Mouse (Mus musculus) adrenal gland, postnatal 36 days (tissue): Measurements from ENCODE around the gene Cdkal1. TPM values are rescaled to one million over a fixed set of nuclear protein-coding genes. Genes with fewer than 3 reads are reported as not detected.

Experiments
- DNase-seq, 2 experiments: peaks; one replicate each; pipeline ENCODE4 v3.0.0; 2021; ENCODE audit warnings: mixed read lengths in 1 of 2
- total RNA-seq, 2 experiments: library from RNA; stranded (reverse); gene quantifications; 2 replicates each; pipeline ENCODE4 v1.2.3; 2021

The Cdkal1 gene
- total RNA-seq, 2 experiments from 2014 or later, result 23.8 to 24.4 TPM

DNA sequence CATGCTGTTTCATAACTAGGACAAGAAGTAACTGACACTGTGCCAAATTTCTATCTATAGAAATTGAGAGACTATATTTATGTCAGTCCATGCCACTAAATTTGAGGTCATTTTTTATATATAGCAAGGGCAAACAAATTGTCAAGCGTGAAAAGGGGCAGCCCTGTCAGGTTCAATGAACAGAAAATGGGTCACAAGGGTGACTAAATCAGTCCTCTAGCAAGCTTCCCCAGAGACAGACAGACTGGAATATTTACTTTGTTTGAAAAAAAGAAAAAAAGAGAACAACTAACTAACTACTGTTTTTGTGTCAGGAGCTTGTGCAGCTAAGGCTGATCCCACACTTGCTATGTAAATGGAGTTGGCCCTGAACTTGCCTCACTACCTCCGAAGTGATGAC is 355.7 kb downstream of the Cdkal1 start:
- no peak for DNase-seq

GRCm38 (mm10) chr13:29497286-29497685 is 358.2 kb downstream of the Cdkal1 start:
- DNase-seq, result no peak

GRCm38 (mm10) chr13:29490341-29490740 is 365.1 kb downstream of the Cdkal1 start:
- DNase-seq, result no peak

DNA sequence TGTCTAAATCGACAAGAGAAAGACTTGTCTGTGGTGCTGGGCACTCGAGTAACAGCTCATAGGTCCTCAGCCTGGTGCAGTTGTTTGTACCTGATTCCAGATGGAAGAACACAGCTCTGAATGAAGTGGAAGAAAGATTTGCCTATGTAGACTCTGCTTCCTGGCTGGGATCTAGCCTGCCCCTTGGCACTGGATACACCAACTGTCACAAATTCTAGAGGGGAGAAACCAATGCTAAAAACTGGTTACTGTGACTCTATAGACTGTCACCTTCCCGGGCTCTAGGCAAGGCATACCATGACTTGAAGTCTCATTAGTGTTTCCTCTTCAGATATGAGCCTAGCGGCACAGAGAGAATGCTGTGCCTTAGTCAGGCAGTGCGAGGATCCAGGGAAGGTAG is 366.0 kb downstream of the Cdkal1 start:
- no peak for DNase-seq

DNA sequence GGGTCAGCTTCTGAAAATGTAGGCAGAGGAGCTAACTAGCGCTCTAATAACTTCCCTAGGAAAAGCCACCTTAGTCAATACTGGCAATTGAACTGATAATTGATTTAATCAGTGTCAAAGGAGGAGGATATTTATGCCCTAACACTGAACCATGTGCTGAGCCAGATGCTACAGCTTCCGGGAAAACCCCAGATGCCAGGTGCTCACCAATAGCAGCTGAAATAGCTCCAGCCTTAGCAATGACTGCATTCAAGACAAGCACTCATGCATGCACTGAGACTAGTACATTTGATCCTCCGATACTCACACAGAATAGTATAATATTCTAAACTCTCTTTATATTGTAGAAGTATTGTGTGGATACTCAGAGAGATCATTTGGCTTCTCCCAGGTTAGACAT is 368.8 kb downstream of the Cdkal1 start:
- DNase-seq, result no peak

DNA sequence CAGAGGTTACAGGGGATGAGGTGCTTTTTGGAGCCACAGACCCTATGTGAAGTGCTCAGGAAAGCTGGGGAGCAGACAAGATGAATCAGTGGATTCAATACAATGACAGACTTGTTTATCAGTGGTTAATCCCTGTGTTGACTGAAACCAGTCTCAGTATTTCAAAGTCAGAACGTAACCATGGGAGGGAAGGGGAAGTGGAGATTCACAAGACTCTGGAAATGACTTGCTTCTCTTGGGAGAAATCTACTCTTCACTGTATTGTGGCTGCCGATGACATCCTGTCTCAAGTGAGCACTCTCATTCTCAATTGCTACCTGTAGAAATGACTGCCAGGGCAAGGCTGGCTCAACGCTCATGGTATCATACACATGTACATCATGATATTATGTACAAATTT is 371.5 kb downstream of the Cdkal1 start:
- no peak for DNase-seq

- no peak for DNase-seq
These were observed 373.2 kb downstream of the Cdkal1 start for GRCm38 (mm10) chr13:29482147-29482863.

GRCm38 (mm10) chr13:29476421-29476820 is 379.1 kb downstream of the Cdkal1 start:
- no peak for DNase-seq

- DNase-seq, result no peak
These were observed 381.2 kb downstream of the Cdkal1 start for GRCm38 (mm10) chr13:29474301-29474700.

DNA sequence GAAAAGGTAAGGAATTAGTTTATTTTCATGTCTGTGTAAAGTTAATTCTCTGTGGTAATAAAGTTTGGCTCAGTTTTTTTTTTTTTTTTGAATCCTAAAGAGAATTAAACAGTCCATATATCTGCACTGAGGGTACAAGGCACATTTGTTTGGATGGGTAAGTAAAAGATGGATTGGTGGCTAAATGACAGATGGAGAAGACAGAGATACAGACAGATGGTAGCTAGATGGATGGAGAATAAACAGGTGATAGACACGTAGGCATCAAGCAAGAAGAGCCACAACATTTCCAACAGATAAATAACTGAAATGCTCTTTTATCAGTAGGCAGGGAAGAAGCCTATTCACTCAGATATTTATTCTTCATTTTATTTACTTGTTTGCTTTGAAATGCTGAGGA is 381.7 kb downstream of the Cdkal1 start:
- no peak for DNase-seq

- DNase-seq, result no peak
These were observed 393.2 kb downstream of the Cdkal1 start for GRCm38 (mm10) chr13:29462271-29462670.

DNA sequence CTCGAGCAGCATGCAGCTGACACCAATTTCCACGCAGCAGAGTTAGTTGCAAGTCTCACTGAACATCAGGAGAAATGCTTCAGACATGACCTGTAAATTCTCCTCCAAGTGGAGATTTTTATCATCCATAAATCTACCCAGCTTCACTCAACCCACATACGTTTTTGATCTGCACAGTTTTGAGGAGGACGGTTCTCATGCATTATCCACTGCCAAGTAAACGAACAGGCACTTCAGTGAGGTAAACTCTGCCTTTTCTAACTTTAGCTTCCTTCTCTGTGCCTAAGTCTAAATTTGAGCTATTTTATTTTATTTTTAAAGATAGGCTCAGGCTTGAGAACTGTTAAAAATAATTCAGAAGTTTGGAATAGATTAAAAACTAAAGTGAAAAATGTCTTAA is 394.7 kb downstream of the Cdkal1 start:
- DNase-seq, result no peak

- DNase-seq, result no peak
These were observed 397.1 kb downstream of the Cdkal1 start for GRCm38 (mm10) chr13:29458385-29458784.

- no peak for DNase-seq
These were observed 418.4 kb downstream of the Cdkal1 start for GRCm38 (mm10) chr13:29437067-29437466.

DNA sequence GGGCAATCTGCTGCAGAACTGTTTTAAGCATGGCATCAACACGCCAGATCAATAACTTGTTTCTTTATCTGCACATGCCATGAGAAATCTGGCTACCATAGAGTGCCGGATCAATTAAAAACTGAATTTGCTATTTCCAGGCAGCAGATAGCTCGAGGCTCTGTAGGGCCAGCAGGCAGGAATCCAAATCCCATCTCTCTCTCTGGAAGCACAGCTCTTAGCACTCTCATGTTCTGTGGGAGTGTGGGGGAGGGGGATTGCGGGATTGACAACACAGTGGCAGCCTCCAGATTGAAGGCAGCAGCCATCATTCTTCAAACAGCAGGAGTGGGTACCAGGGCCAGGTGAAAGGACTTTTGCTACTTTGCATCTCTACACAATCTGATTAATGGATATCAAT is 420.7 kb downstream of the Cdkal1 start:
- DNase-seq, result no peak

DNA sequence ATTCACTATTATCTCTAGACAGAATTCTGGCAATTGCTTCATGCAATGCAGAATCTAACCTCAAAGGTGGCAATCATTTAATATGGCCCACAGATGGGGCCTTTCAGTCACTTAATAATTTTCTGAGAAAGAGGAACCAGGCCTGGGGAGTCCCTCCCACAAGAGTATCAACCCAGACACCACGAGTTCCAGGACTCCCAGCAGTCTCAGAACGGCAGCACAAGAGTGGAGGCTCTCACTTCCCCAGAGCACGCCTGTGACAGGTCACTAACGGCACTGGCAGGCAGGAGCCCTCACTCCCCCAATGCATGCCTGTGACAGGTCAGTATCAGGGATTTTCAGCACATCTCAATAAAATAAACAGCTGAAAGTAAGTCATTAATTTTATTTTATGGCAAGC is 424.6 kb downstream of the Cdkal1 start:
- no peak for DNase-seq

- DNase-seq, result no peak
These were observed 425.6 kb downstream of the Cdkal1 start for GRCm38 (mm10) chr13:29429877-29430276.

- DNase-seq, result no peak
These were observed 426.3 kb downstream of the Cdkal1 start for GRCm38 (mm10) chr13:29429196-29429595.

- no peak for DNase-seq
These were observed 438.9 kb downstream of the Cdkal1 start for GRCm38 (mm10) chr13:29416450-29417136.

- no peak for DNase-seq
These were observed 439.5 kb downstream of the Cdkal1 start for GRCm38 (mm10) chr13:29415967-29416366.

- no peak for DNase-seq
These were observed 440.6 kb downstream of the Cdkal1 start for GRCm38 (mm10) chr13:29414878-29415277.

DNA sequence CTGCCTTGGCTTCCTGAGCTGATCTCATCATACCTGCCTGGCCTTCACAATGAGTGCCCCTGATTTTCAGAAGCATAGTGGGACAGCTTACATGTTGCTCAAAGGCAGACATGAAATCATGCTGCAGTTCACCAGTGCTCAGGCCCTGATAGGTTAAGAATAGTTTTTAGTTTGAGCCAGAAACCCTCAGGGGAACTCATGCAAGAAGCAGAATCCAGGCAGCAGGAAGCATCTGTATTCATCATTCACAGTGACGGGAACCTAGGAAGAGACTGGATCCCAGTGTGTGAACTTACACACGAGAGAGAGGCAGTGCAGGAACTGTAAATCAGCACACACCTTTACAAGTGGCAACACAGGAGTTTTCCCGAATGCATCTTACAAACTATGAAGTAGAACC is 441.0 kb downstream of the Cdkal1 start:
- DNase-seq, result no peak

- no peak for DNase-seq
These were observed 444.3 kb downstream of the Cdkal1 start for GRCm38 (mm10) chr13:29411176-29411575.

DNA sequence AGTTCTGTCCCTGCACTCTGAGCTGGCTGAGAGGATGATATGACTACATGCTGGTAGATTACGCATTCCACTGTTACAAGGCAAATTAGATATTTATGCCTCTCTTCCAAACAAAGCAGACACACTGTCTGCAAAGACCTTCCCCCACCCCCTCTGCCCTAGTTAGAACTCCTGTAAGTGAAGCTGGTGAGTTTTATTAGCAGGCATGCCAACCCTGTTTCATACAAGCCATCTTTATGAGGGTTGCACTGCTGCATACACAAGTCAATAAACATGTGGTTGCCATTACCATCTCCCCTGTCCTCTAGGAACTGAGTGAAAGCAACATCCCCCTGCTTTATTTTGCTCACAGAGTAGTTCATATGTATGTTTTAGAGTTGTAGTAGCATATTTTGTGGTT is 447.9 kb downstream of the Cdkal1 start:
- no peak for DNase-seq
